ENCODE assay signal across 10 mouse cellular contexts in the genomic region with DNA sequence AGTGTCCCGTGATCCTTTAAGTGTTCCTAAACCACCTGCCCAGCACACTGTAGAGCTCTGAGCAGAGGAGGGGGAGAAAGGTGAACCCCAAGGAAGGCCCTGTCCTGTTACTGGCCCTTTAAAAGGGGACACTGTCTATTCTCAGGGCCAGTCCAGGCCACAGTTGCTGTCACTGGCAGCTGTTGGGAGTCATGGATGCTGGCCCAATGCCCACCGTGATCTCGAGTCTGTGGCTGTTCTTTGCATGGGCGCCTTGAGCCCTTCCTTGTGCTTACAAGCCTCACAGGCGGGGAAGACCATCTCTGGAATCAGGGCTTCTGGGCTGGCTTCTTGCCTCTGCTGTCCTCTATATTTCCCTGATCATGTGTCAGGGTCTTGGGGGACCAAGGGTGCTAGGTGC. TPM values are rescaled to one million over a fixed set of nuclear protein-coding genes. Genes with fewer than 3 reads are reported as not detected.
DNase-seq lines count a peak whose midpoint lies in the region; ATAC-seq and TF ChIP-seq lines count a peak whose summit lies in the region.
"Had no signal": no experiment of that assay in that cellular context is flagged by ENCODE, and none has a peak within 500 bp of the region (broad histone marks: within the 10 kb centered on the region; RNA-seq: fewer than 3 reads in every experiment).

No protein-coding gene starts in this region.

- intact Hi-C loops in heart, postnatal 36 days (cut with DNase I) = no loop called here

- peak; percentile 44 to 52 for DNase-seq in layer of hippocampus, adult 8-10 months (ENCODE audit: low spot score in 2 of 2)
- no peak for DNase-seq in layer of hippocampus, postnatal 14 days (ENCODE audit: low spot score in 2 of 2)
- peak; percentile 77 for DNase-seq in adrenal gland, postnatal 10 days
- peak; percentile 16 for DNase-seq in brain, embryonic 14.5 days (ENCODE audit: low read depth)
- peak; percentile 64 to 69 for DNase-seq in heart, postnatal 36 days
- DNase-seq in thymus, postnatal 25 days = no peak
- DNase-seq in spleen, postnatal 4 days (ENCODE audit: low spot score in 2 of 2) = no peak
- DNase-seq: thymus, postnatal 4 days had no signal

- TF ChIP-seq CTCF in brain, embryonic 14.5 days (IDR thresholded peaks at IDR 0.05; ENCODE audit: borderline replicate concordance, extremely low read depth, insufficient read depth, insufficient read length) = no peak

- ATAC-seq in megakaryocyte-erythroid progenitor cell, adult 5-6 weeks (replicated peaks; ENCODE audit: low FRiP score, low TSS enrichment, poor library complexity, severe bottlenecking) = no peak
- ATAC-seq: forebrain, embryonic 16.5 days had no signal

- TF ChIP-seq POLR2A in brain, embryonic 14.5 days (IDR thresholded peaks at IDR 0.05; ENCODE audit: borderline replicate concordance, extremely low read depth, insufficient read depth, insufficient read length, poor library complexity, severe bottlenecking) = no peak

RNA-seq across cellular contexts. Expression of a gene that starts 4.7 kb away (rescaled TPM):
- total RNA-seq in layer of hippocampus, adult 8-10 months (2022) = 100 to 1,000 TPM; 114 to 158 (median 135) TPM
- total RNA-seq in layer of hippocampus, postnatal 14 days (2021) = 100 to 1,000 TPM in 1 of 2 experiments, 10 to 100 TPM in 1; 94.4 to 101 TPM
- total RNA-seq in adrenal gland, postnatal 10 days (2021) = 1 to 10 TPM; 4.0 to 8.9 TPM
- 10.7 and 19.6 TPM in 2 replicates for polyA plus RNA-seq in brain, embryonic 14.5 days (2012; rRNA removed)
- total RNA-seq in heart, postnatal 36 days (2021) = 10 to 100 TPM; 20.7 to 21.0 TPM
- 0.22 TPM in 1 of 2 replicates, not detected in the other for total RNA-seq in megakaryocyte-erythroid progenitor cell, adult 5-6 weeks (2014; fragmentation: Nextera tagmentation)
- 0.38 and 3.1 TPM in 2 replicates for total RNA-seq in megakaryocyte-erythroid progenitor cell, adult 5-6 weeks (2017)

RNA-seq across cellular contexts. Expression of a gene that starts 22.6 kb away (rescaled TPM):
- total RNA-seq in layer of hippocampus, adult 8-10 months (2022) = 1 to 10 TPM; 1.9 to 3.8 (median 3.1) TPM
- 1 to 10 TPM; 3.8 to 4.1 TPM for total RNA-seq in layer of hippocampus, postnatal 14 days (2021)
- total RNA-seq in adrenal gland, postnatal 10 days (2021) = 10 to 100 TPM in 1 of 2 experiments, 1 to 10 TPM in 1; 9.5 to 17.6 TPM
- polyA plus RNA-seq in brain, embryonic 14.5 days (2012; rRNA removed) = 1.2 and 1.8 TPM in 2 replicates
- 1 to 10 TPM; 7.0 to 9.9 TPM for total RNA-seq in heart, postnatal 36 days (2021)
- total RNA-seq in megakaryocyte-erythroid progenitor cell, adult 5-6 weeks (2014; fragmentation: Nextera tagmentation) = 2.5 TPM in 1 of 2 replicates, not detected in the other
- total RNA-seq in megakaryocyte-erythroid progenitor cell, adult 5-6 weeks (2017) = 0.23 TPM in 1 of 2 replicates, not detected in the other

Comparison
In these comparisons a context has a peak if more than half of its experiments do, and no peak if none do; other contexts are left out.
1. DNase-seq: peak in layer of hippocampus, adult 8-10 months (2 of 2), adrenal gland, postnatal 10 days (single experiment), brain, embryonic 14.5 days (single experiment) and heart, postnatal 36 days (2 of 2); none in layer of hippocampus, postnatal 14 days (0 of 2), thymus, postnatal 25 days (single experiment) and spleen, postnatal 4 days (0 of 2).
2. RNA of a gene that starts 4.7 kb away (total RNA-seq): 114 to 158 TPM in layer of hippocampus, adult 8-10 months and 94.4 to 101 TPM in layer of hippocampus, postnatal 14 days; 20.7 to 21.0 TPM in heart, postnatal 36 days, 4.0 to 8.9 TPM in adrenal gland, postnatal 10 days and 0.22 to 3.1 TPM in megakaryocyte-erythroid progenitor cell, adult 5-6 weeks; every median in the first group is over 4 times any median in the second.